Mouse (Mus musculus) layer of hippocampus, adult 9-11 months (tissue): ENCODE measurements at regions not wholly inside any gene's neighbourhood (a gene's known extent, or its start where the extent isn't known, plus 50 kb on each side); places are given as distances from the start of the nearest gene placed in this dataset.
"Not testable (repeated sequence)": the region's sequence is repeated elsewhere in the genome, so short reads cannot be mapped to it uniquely, and the experiment has no call there.

Experiments
- DNase-seq: peaks from one replicate; pipeline ENCODE4 v3.0.0; 2022

- DNase-seq, result no peak
Observed at GRCm38 (mm10) chr13:7967886-7968285, 234.8 kb upstream of the Adarb2 start.

- DNase-seq, result peak; percentile 38
Observed at GRCm38 (mm10) chr13:7994198-7994597, 208.5 kb upstream of the Adarb2 start.

GRCm38 (mm10) chr13:8030096-8030495 lies 172.6 kb upstream of the Adarb2 start:
- DNase-seq, result not testable (repeated sequence)

- DNase-seq, result no peak
Observed at GRCm38 (mm10) chr13:8050930-8051495, 151.7 kb upstream of the Adarb2 start.

- peak; percentile 4 for DNase-seq
Observed at GRCm38 (mm10) chr13:8056122-8056818, 146.4 kb upstream of the Adarb2 start.

- DNase-seq, result no peak
Observed at GRCm38 (mm10) chr13:8087154-8087553, 115.5 kb upstream of the Adarb2 start.

GRCm38 (mm10) chr13:8089519-8089918 lies 113.1 kb upstream of the Adarb2 start:
- peak; percentile 4 for DNase-seq

GRCm38 (mm10) chr13:8108701-8109100 lies 94.0 kb upstream of the Adarb2 start:
- no peak for DNase-seq

- DNase-seq, result no peak
Observed at GRCm38 (mm10) chr13:8112953-8113352, 89.7 kb upstream of the Adarb2 start.

GRCm38 (mm10) chr13:8119013-8119412 lies 83.7 kb upstream of the Adarb2 start:
- DNase-seq, result no peak

- no peak for DNase-seq
Observed at GRCm38 (mm10) chr13:8119986-8120385, 82.7 kb upstream of the Adarb2 start.

- DNase-seq, result no peak
Observed at GRCm38 (mm10) chr13:8134764-8135163, 67.9 kb upstream of the Adarb2 start.

GRCm38 (mm10) chr13:8139396-8139795 lies 63.3 kb upstream of the Adarb2 start:
- no peak for DNase-seq

- DNase-seq, result no peak
Observed at GRCm38 (mm10) chr13:8152168-8152567, 50.5 kb upstream of the Adarb2 start.
